Mouse (Mus musculus): ENCODE data around the gene Srp54a. TPM values are rescaled to one million over a fixed set of nuclear protein-coding genes. Genes with fewer than 3 reads are reported as not detected.
"Not testable (repeated sequence)": the region's sequence is repeated elsewhere in the genome, so short reads cannot be mapped to it uniquely, and the experiment has no call there.

Gene Srp54a
- 100 to 1,000 TPM in 1 of 2 experiments, 10 to 100 TPM in 1; 97.8 to 102 TPM for total RNA-seq (2021)
- long read RNA-seq, experiment 1, full-length matches to known transcripts = 76 of 78 reads
- long read RNA-seq, experiment 1, partial matches to known transcripts = 1 of 78 reads
- long read RNA-seq, experiment 1, other reads (novel, unspliced or antisense) = 1 of 78 reads
- long read RNA-seq, experiment 2, full-length matches to known transcripts = 42 of 44 reads
- long read RNA-seq, experiment 2, partial matches to known transcripts = 0 of 44 reads
- long read RNA-seq, experiment 2, other reads (novel, unspliced or antisense) = 2 of 44 reads

GRCm38 (mm10) chr12:55079726-55080600 is at the start of gene Srp54a, which contains the start of gene 2700097O09Rik:
Gene Srp54a, plus strand, starts transcription at chr12:55080262.
Gene 2700097O09Rik, minus strand, starts transcription at chr12:55080110.
- intact Hi-C loops (cut with DNase I) = not testable (repeated sequence)
- DNase-seq (ENCODE audit: low spot score in 2 of 2) = peak; percentile 93 to 94

- DNase-seq (ENCODE audit: low spot score in 2 of 2) = no peak
- intact Hi-C loops (cut with DNase I) = no loop called here
Observed at GRCm38 (mm10) chr12:55041011-55041410, 39.1 kb upstream of the Srp54a start.

GRCm38 (mm10) chr12:55049731-55050353 is 30.2 kb upstream of the Srp54a start:
- intact Hi-C loops (cut with DNase I) = no loop called here
- no peak for DNase-seq (ENCODE audit: low spot score in 2 of 2)

- DNase-seq (ENCODE audit: low spot score in 2 of 2) = no peak
- intact Hi-C loops (cut with DNase I) = no loop called here
Observed at GRCm38 (mm10) chr12:55051210-55052173, 28.6 kb upstream of the Srp54a start.

- no peak for DNase-seq (ENCODE audit: low spot score in 2 of 2)
- intact Hi-C loops (cut with DNase I) = no loop called here
Observed at GRCm38 (mm10) chr12:55053267-55053666, 26.8 kb upstream of the Srp54a start.

- intact Hi-C loops (cut with DNase I) = no loop called here
- no peak for DNase-seq (ENCODE audit: low spot score in 2 of 2)
Observed at GRCm38 (mm10) chr12:55054551-55055241, 25.4 kb upstream of the Srp54a start.

GRCm38 (mm10) chr12:55056703-55057102 is 23.4 kb upstream of the Srp54a start:
- intact Hi-C loops (cut with DNase I) = no loop called here

GRCm38 (mm10) chr12:55058865-55059615 is 21.0 kb upstream of the Srp54a start:
- intact Hi-C loops (cut with DNase I) = no loop called here
- DNase-seq (ENCODE audit: low spot score in 2 of 2) = no peak

More at GRCm38 (mm10) chr12:55056703-55057102, 23.4 kb upstream of the Srp54a start:
- no peak for DNase-seq (ENCODE audit: low spot score in 2 of 2)

GRCm38 (mm10) chr12:55059812-55060211 is 20.2 kb upstream of the Srp54a start:
- intact Hi-C loops (cut with DNase I) = no loop called here
- no peak for DNase-seq (ENCODE audit: low spot score in 2 of 2)

- intact Hi-C loops (cut with DNase I) = no loop called here
Observed at GRCm38 (mm10) chr12:55060212-55060898, 19.7 kb upstream of the Srp54a start.

GRCm38 (mm10) chr12:55061006-55061405 is 19.1 kb upstream of the Srp54a start:
- intact Hi-C loops (cut with DNase I) = no loop called here
- DNase-seq (ENCODE audit: low spot score in 2 of 2) = no peak

More at GRCm38 (mm10) chr12:55060212-55060898, 19.7 kb upstream of the Srp54a start:
- no peak for DNase-seq (ENCODE audit: low spot score in 2 of 2)

GRCm38 (mm10) chr12:55062141-55062540 is 17.9 kb upstream of the Srp54a start:
- DNase-seq (ENCODE audit: low spot score in 2 of 2) = no peak
- intact Hi-C loops (cut with DNase I) = no loop called here

- DNase-seq (ENCODE audit: low spot score in 2 of 2) = no peak
- intact Hi-C loops (cut with DNase I) = no loop called here
Observed at GRCm38 (mm10) chr12:55072495-55072894, 7.6 kb upstream of the Srp54a start.

GRCm38 (mm10) chr12:55073686-55074085 is 6.4 kb upstream of the Srp54a start:
- intact Hi-C loops (cut with DNase I) = no loop called here
- no peak for DNase-seq (ENCODE audit: low spot score in 2 of 2)

- intact Hi-C loops (cut with DNase I) = no loop called here
- no peak for DNase-seq (ENCODE audit: low spot score in 2 of 2)
Observed at GRCm38 (mm10) chr12:55075296-55075695, 4.8 kb upstream of the Srp54a start.

- DNase-seq (ENCODE audit: low spot score in 2 of 2); intact Hi-C loops (cut with DNase I): not testable (repeated sequence)
Observed at GRCm38 (mm10) chr12:55078706-55079105, 1.4 kb upstream of the Srp54a start.

GRCm38 (mm10) chr12:55080601-55080942 is 510 bp downstream of the Srp54a start:
- DNase-seq (ENCODE audit: low spot score in 2 of 2); intact Hi-C loops (cut with DNase I): not testable (repeated sequence)
